Mouse (Mus musculus): ENCODE measurements around the gene Tmigd1.
A peak's percentile ranks its signal among the peaks of the same experiment; 100 is the strongest.

Tmigd1 gene

DNA sequence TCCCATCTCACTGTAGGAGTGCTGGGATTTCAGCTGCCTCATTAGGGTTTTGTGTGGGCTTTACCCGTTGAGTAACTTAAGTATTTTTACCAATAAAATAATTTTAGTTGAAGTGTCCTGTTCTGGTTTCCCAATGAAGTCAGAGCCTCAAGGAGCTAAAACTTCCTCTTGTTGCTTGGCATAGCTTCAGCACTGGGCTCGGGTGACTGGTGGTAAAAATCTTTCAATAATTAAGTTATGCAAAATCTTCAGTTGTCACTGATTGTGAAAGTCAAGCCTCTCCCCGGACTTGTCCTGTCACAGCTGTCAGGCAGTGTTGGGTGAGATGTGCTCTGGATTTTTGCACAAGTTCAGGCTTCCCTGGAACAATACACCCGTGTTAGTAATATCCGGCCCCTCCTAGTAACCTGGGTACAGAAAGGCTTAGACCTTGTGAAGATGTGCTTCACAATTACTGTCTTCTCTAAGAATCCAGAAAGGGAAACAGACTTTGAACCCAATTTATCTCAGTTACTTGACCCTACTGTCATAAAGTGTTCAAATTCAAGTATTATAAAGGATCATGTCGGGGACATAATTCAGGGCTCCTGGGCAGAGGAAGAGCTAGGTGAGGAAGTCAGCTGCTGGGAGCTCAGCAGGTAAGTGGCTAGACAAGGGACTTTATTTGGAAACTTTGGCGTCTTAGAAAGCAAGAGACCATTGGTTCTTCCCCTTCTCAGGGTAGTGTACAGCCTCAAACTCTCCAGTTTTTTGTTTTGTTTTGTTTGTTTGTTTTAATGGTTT is at the start of gene Tmigd1:
TSS of gene Tmigd1 (plus strand) at position 581 of the 783 bp plus-strand sequence.
- no peak for DNase-seq

DNA sequence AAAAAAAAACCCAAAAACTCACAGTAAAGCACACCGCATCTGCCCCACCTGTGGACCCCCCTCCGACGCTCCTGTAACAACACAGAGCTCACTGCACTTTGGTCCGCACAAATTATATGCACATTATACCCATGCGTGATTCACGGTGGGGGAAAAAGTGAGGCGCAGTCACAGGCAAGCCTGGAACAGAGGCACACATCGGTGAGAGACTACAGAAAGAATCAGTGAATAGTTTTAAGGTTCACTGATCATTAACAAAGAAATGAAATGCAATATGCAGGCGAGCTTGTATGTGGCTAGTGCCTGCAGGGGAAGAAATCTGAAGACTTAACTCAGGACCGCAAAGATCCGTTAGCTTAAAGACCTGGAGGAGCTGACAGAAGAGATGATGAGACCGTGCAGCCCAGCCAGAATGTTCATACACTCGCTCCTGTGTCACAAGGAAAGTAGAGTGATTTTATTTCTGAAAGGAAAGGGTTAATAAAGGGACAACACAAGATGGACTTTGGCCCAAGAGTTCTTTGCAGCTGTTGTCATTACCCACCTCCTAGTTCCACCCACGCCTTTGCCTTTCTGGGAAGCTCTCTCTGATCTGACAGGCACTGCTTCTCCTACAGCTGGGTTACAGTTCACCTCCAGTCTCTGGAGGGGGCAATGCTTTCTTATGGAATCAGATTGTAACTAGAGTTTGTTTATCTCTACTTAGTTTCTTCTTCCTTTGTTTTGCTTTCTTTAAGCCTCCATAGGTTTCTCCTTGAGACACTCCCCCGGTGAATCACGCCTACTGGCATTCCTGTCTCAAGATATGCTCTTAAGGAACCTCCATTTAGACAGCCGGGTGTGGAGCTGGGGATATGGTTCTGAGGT is 47.3 kb upstream of the Tmigd1 start:
- DNase-seq = no peak

DNA sequence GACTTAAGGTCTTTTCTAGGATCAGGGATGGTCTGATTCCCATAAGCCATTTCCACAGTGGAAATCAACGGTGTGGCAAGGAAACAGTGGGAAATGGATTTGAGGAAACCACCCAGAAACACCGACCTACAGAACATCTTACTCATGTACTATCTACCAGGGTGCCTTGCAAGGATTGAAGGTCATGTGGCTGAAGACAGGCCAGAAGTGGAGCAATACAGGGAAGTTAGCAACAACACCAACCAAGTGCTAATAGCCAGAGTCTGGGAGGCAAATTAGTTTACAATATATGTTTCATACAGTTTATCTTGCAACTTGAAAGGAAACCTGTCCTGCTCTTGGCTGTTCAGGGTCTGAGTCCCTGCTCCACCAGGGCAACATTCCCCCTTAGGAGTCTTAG is 45.4 kb upstream of the Tmigd1 start:
- no peak for DNase-seq

DNA sequence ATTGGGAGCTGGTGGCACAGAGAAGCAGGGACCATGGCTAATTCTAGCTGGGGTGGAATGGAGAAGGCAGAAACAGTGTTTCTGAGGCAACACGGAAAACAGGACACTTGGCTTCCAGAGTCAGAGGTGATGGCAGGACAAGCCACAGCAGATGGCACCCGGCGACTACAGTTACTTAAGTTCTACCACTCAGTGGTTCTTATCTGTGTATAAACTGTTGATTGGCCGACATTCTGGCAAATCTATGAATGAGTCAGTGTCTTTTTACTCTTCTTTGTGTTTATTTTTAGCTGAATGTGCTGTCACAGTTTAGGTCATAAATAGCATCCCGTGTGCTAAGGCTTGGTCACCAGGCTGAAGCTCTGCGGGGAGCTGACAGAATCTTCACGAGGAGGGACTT is 44.8 kb upstream of the Tmigd1 start:
- DNase-seq = no peak

DNA sequence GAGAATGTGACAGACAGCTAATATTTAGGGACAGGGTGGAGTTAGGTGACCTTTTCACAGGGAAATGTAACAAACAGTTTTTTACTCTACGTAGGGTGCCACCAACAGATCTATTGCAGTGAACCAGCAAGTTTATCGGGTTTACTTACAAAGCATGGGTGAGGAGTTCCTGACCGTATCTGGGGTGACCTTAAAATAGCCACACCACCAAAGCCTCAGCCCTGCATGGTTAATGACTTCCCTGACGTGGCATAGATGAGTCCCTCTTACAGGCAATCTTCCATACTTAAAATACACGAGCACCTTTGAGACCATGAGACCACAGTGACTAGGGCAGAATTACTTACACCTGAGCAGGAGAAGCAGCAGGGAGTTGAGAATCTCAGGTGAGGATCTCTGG is 43.2 kb upstream of the Tmigd1 start:
- no peak for DNase-seq

DNA sequence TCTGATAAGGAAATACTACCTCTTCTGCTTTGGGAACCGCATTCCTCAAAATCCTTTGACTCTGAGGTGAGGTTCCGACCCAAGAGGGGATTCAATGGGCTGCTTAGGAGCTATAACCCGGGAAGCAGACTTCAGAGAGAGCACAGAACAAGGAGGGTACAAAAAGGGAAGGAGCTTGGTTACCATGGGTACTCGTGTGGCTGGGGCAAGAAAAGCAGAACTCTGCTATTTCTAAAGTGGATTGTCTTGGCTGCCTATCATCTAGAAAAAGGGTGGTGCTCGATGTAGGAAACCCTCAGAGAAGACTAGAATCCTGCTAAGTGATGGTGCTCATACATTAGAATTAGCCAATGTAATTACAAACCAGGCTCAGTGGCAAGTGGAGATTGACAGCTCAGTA is 42.7 kb upstream of the Tmigd1 start:
- DNase-seq = no peak

DNA sequence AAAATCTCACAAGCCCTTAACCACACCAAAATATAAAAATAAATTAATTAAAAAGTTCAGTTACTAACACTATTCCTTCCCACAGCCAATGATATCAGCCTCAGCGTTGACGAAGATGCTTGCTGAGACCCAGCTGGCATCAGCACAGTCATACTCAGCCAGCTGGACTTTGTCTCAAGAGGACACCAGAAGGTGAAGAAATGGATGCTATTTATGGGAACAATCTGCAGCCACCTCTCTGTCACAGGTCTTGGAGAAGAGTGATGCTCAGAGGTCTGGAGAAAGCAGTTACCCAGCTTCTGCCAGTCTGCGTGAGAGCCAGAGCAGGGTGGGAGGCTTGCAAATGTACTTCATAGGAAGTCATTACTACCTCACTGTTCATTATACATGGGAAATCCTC is 40.8 kb upstream of the Tmigd1 start:
- DNase-seq = no peak

DNA sequence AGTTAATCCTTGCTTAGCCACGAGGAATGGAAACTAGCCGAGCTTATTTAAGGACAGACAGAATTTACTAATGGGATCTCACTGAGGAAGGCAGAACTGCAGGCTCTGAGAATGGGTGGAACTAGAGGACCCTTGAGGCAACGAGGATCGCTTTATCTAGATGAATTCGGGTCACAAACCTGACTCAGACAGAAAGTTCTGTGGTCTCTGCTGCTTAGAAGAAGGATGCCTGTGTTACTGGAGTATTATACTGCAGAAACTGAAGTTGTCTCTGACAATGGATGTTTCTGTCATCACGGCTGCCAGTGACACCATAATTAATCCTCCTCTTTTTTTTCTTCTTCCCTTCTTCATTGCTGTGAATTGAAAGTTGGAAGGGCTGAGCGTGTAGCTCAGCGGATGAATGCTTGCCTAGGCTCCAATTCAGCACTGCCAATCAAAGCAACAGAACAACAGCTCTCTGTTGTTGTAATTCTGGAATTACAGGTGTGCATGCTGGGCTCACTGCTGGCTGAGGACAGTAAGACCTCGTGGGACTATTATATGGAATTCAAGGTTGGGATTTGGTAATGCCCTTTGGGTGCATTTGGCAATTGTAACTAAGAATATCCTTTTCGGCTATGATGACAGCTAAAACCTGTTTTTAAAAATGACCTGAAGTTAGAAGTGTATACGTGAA is 29.3 kb upstream of the Tmigd1 start:
- DNase-seq = no peak

DNA sequence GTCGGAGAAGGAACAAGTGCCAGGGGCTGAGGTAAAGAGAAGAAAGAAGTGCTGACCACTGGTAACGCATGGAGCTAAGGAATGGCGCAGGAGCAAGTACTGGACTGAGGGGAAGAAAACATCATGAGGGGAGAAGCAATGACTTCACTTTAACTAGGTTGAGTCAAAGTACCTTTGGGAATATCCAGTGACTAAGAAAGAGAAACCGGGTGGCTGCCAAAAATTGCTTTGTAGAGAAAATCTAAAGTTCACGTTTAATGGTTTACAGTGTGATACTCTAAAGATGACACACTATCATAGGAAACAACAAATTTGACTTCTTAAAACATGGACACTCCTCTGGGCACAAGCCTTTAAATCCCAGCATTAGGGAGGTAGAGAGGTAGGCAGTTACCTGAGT is 28.1 kb upstream of the Tmigd1 start:
- DNase-seq = no peak

DNA sequence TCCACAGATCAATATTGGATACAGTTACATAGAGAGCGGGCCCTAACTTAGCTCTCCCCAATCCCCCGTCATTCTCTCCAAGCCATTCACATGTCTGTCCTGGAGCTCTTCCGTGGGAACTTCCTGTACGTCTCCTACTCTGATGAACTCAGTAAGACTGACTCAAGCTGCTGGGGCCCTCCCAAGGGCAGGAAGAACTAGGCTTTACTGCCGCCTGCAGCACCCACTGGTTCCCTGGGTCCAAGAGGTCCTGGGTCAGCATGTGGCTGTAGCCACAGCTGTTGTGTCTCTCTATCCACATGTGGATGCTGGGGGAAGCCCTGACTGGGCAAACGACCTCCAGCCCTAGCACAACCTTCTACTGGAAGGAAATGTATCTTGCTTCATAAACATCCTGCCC is 27.2 kb upstream of the Tmigd1 start:
- no peak for DNase-seq

DNA sequence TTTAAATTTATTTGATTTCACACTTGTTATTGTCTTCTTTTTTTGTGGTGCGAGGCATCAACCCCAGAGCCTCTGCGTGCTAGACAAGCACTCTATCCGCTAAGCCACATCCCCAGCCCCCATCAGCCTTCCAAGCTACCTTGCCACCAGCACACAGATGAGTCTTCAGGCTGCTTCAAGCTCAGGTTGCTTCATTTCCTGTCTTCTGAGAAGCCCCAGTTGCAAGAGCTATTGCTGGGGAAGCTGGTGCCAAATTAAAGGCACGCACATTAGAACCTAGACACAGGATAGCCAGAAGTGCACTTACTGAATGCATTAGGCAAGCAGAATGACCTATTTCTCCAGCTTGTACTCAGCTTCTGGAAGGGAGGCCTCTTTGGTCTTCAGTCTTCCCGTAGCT is 22.1 kb upstream of the Tmigd1 start:
- DNase-seq = no peak

DNA sequence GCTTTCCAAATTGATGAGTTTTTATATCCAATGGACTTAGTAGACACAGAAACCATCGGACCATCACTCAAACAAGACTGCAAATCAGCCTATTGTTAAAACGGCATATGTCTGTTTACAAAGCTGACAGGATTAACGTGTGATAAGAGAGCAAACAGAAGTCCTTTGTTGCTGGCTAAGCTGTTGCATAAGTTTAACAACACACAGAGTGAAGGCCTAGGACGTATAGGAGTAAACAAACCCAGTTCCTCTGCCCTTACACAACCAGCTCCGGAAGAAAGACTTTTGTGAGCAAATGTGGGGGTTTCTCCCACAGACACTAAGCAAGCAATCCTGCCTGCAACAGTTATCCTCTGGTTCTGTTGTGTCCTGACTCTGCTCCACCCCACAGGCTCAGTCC is 17.5 kb upstream of the Tmigd1 start:
- no peak for DNase-seq

DNA sequence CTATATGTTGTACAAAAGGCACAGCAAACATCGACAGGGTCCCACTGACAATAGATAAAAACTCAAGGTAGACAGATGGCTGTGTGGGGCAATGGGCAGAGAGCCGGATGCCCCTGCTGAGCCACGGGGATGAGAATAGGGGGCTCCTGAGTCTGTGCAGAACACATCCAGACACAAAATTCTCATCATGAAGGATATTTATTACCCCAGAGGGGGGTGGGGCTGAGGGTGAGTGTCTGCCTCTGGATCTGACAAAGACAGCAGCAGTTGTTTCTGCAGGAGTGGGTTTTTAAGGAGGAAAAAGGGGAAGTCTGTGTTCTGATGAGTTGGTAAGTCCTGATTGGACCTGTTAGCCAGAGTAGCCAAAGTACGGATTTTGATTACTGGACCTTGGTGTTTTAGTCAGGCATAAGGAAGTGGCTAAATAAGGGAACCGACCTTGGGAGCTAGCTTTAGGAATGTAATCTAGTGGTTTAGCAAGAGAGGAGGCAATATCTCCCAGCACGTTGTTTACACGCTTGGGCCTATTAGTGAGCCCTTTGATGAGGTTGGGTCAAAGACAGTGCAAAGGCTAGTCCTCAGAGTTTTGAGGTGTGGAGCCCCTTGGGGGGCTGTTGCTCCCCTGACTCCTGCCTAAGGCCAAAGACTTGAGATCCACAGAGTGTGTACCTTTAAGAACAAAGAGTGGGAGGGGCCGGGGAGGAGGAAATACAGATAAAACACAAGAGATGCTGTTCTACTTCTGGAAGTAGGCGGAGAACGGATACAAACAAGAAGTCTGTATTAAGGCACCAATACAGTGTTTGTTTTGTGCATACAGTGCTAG is 12.4 kb upstream of the Tmigd1 start:
- DNase-seq = peak in 1 of 2 experiments; percentile 6

DNA sequence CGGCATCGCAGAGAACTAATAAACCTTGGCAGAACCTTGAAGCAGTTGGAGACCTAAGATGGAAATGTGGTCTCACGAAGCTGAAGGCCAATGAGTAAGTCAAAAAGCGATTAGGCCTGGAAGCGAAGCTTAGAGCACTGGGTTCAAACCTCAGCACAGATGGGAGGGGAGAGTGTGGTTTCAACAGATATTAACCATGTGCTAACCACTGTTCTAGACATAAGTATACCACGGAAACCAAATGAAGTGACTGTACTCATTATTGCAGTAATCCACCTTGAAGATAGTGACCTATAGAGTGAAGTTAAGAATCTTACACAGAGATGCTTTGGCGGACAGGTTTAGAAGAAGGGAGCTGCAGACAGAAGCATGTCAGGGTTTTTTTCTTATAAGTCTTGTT is 10.8 kb upstream of the Tmigd1 start:
- DNase-seq = no peak

DNA sequence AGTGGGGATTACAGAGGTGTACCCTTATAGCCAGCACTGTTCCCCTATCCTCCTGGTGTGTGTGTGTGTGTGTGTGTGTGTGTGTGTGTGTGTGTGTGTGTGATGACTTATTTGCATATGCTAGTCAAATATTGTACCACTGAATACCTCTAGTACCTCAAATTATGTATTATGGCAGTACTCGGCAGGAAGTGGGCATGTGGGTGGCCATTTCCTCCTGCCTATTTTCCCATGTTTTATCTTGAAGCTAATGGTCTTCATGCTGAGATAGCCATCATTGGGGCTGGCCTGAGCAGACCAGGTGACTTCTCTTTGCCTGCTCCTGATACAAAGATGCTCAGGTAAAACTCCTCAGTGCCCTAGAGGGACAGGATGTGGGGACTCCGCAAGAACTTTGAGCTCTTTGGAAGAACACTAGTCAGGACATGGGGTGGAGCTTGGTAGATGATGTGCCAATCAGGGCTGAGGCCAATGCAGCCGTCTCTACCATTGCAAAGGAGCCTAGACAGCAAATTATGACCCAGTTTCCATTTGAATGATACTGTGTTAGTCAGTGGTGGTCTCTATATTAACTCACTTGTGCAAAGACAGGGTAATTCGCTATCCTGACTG is 10.1 kb upstream of the Tmigd1 start:
- no peak for DNase-seq

DNA sequence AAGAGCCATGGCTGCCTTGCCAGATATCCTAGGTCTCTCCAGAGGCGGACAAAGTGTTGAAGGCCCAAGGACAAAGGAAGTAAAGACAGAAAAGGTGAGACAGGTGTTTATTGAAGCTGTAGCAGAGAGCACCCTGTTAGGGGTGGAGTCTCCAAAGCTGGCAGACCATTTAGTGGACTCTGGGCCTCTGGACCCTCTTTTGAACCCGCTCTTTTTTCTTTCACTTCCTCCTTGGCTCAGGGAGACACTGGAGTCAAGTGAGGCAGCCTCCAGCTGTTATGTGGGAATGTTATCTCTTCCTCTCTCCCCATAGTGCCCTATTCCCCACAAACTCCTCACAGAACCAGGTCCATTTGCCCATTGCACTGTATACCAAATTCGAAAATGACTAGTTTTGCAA is 9.0 kb upstream of the Tmigd1 start:
- no peak for DNase-seq

DNA sequence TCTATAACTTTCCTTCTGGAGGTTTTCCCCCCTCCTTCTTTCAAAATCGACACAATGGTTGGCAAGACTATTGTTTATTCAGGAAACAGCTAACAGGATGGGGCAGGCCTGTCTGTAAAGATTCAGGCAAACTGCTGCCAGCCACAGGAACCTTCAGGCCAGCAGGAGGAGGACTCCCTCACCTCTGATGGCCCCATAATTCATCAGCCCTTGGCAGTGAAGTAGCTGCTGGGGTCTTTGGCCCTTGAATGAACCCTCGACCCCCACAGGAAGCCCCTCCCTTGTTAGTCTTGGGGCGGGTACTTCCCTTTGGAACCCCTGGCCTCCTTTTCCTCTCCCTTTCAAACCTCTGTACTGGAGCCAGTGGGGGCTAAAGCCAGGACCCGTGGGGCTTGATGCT is 8.4 kb upstream of the Tmigd1 start:
- no peak for DNase-seq

DNA sequence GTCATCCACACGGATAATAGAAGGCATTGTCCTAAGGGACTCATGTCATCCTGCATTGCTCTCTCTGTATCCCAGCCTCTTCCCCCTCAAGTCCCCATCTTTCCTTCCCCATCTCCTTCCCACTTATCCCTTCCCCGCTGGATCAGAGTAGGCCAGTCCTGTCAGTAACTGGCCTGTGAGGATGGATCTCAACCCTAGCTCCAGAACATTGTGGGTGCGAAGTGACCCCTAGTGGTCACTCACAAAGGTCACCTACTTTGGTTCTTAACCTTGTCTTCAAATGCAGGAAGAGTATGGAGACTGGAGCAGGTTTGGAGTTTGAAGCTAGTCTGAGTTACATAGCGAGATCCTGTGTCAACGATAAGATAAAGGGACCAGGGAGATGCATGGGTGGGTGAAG is 7.7 kb upstream of the Tmigd1 start:
- DNase-seq = peak in 1 of 2 experiments; percentile 28

DNA sequence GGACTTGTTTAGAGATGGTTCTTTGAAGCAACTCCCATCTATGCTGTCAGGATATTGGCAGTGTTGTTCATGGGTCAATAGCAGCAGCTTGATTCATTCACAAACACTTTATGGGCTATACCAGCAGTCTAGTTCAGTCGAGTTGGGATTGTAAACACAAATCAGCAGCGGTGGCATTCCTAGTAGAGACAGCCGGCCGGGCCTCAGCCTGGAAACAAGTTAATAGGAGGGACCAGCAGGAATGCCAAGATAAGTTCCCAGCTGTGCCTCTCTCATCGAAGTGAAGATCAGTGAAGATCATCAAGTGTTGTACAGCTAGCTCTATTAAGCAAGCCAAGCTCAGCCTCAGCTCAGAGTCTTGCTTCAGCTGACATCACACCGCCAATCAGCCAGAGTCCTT is 5.6 kb upstream of the Tmigd1 start:
- DNase-seq = no peak

DNA sequence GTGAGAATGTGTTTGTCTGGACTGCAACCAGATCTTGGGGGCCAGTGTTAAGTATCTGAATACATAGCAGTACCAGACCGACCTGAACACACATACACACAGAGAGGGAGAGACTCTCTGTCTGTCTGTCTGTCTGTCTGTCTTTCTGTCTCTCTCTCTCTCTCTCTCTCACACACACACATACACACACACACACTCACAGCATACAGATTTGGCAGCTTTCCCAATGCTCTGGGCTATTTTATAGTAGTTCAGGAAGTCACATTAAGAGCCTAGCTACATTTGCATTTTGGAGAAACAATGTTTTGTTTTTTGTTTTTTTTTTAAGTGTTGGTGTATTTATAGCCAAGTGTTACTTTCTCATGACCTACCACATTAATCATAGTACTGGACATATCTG is 4.8 kb upstream of the Tmigd1 start:
- DNase-seq = no peak

DNA sequence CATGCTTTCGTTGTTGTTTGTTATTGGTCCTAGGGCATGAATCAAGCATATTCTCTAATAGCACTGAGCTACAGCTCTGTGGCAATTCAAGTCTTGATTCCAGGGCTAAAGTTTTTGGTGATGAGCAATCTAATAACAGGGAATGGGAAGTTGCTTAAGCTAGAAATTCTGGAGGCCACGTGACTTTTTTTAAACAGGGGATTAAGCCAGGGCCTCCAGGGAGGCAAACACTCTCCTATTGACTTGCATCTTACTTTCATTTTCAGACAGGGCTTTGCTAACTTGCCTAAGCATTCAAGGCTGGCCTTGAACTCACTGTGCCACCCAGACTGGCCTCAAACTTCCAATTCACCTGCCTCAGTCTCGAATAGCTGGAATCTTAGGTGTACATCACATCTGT is 4.1 kb upstream of the Tmigd1 start:
- no peak for DNase-seq

DNA sequence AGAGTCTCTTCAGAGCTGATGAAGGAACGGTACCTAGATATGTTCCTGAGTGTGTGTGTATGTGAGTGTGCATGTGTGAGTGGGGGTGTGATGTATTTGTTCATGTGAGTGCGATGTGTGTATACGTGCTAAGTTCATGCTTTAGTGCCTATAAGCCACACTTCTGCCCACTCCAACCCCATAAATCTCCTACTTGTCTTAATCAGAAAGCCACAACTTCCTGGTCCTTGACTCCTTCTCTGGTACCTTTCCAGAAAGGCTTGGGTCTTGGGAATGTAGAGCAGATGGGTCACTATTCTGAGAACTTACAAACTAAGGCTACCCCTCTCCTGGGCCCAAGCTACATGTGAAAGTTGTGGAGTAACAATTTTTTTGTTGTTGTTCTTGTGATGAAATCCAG is 3.2 kb upstream of the Tmigd1 start:
- no peak for DNase-seq

All from spleen, adult 18-20 months (tissue).